ENCODE assay signal across 14 mouse cellular contexts in genomic region chr8:34472846-34473245, GRCm38 (mm10).
DNase-seq lines count a peak whose midpoint lies in the region; ATAC-seq and TF ChIP-seq lines count a peak whose summit lies in the region.
"Had no signal": no experiment of that assay in that cellular context is flagged by ENCODE, and none has a peak within 500 bp of the region (broad histone marks: within the 10 kb centered on the region; RNA-seq: fewer than 3 reads in every experiment).

No protein-coding gene starts in this region.

- no peak for DNase-seq in heart, postnatal 4 days
- peak; percentile 40 for DNase-seq in lung, postnatal 0 days (ENCODE audit: low spot score)
- DNase-seq in lung, postnatal 14 days, result no peak
- peak; percentile 66 for DNase-seq in forebrain, embryonic 14.5 days (ENCODE audit: low spot score)
- no peak for DNase-seq in layer of hippocampus, postnatal 25 days (ENCODE audit: extremely low spot score in 1 of 2, low spot score in 1 of 2)
- DNase-seq: adrenal gland, postnatal 36 days; B cell, adult 2 months; cerebellum, postnatal 36 days; kidney, adult 18-20 months; liver had no signal

- no peak overlapping the region for H3K9ac ChIP-seq in heart, embryonic 12.5 days
- no peak overlapping the region for H3K9ac ChIP-seq in lung, postnatal 0 days (replicated peaks; ENCODE audit: low read depth)
- no peak overlapping the region for H3K9ac ChIP-seq in forebrain, embryonic 14.5 days (ENCODE audit: low read length)
- H3K9ac ChIP-seq in stomach, embryonic 14.5 days (replicated peaks; ENCODE audit: low read depth, low read length), result no peak overlapping the region

- H3K27ac ChIP-seq in heart, embryonic 12.5 days (ENCODE audit: poor library complexity, severe bottlenecking), result peak overlapping the region; percentile 61; the same call in 1 of the 2 replicates
- H3K27ac ChIP-seq in lung, postnatal 0 days (ENCODE audit: low read length), result no peak overlapping the region
- H3K27ac ChIP-seq in forebrain, embryonic 14.5 days (ENCODE audit: low read depth, low read length), result no peak overlapping the region; the same call in 1 of the 2 replicates
- H3K27ac ChIP-seq in stomach, embryonic 14.5 days (ENCODE audit: low read length), result no peak overlapping the region

- H3K4me2 ChIP-seq in heart, embryonic 12.5 days, result peak overlapping the region; percentile 42
- H3K4me2 ChIP-seq in lung, postnatal 0 days (replicated peaks; ENCODE audit: low read depth, low read length), result no peak overlapping the region
- H3K4me2 ChIP-seq in forebrain, embryonic 14.5 days (ENCODE audit: low read length), result 0 out of 2 replicates have a peak overlapping the region, but pooled peaks have one; percentile 6
- no peak overlapping the region for H3K4me2 ChIP-seq in stomach, embryonic 14.5 days (replicated peaks; ENCODE audit: low read depth, low read length)

- 0 out of 2 replicates have a peak, but pooled peaks cover 5% of the 10 kb centered on the region for H3K9me3 ChIP-seq in heart, embryonic 12.5 days (replicated peaks)
- H3K9me3 ChIP-seq in lung, postnatal 0 days (ENCODE audit: low read length), result no peaks in the 10 kb centered on the region
- no peaks in the 10 kb centered on the region for H3K9me3 ChIP-seq in forebrain, embryonic 14.5 days (replicated peaks; ENCODE audit: control insufficient read depth, low read length)
- H3K9me3 ChIP-seq in stomach, embryonic 14.5 days (ENCODE audit: control insufficient read depth, low read depth, low read length), result no peaks in the 10 kb centered on the region

- no peak for ATAC-seq in heart, embryonic 12.5 days (ENCODE audit: insufficient number of reproducible peaks, low FRiP score)
- ATAC-seq in lung, postnatal 0 days, result peak; percentile 54
- ATAC-seq in forebrain, embryonic 14.5 days, result peak; percentile 63; the same call in 1 of the 2 replicates
- ATAC-seq in stomach, embryonic 14.5 days (ENCODE audit: insufficient number of reproducible peaks, insufficient read depth, low FRiP score, low read depth), result peak; percentile 84
- ATAC-seq in megakaryocyte-erythroid progenitor cell, adult 5-6 weeks (replicated peaks; ENCODE audit: low FRiP score, low TSS enrichment, poor library complexity, severe bottlenecking), result no peak
- ATAC-seq: Patski had no signal

- TF ChIP-seq EP300 in lung, postnatal 0 days (IDR thresholded peaks at IDR 0.05), result no peak

- H3K4me1 ChIP-seq in heart, embryonic 12.5 days (replicated peaks), result peaks cover 60% of the 10 kb centered on the region
- H3K4me1 ChIP-seq in lung, postnatal 0 days (ENCODE audit: insufficient read depth, low read depth, low read length), result peaks cover 5% of the 10 kb centered on the region; the same call in 1 of the 2 replicates
- no peaks in the 10 kb centered on the region; the same call in 1 of the 2 replicates for H3K4me1 ChIP-seq in forebrain, embryonic 14.5 days (ENCODE audit: control insufficient read depth, insufficient read depth, low read length)
- H3K4me1 ChIP-seq in stomach, embryonic 14.5 days (ENCODE audit: control insufficient read depth, insufficient read depth, low read length), result peaks cover 21% of the 10 kb centered on the region

- no peaks in the 10 kb centered on the region for H3K36me3 ChIP-seq in heart, embryonic 12.5 days
- H3K36me3 ChIP-seq in lung, postnatal 0 days (ENCODE audit: insufficient read depth, low read length), result no peaks in the 10 kb centered on the region
- H3K36me3 ChIP-seq in forebrain, embryonic 14.5 days (ENCODE audit: control insufficient read depth, insufficient read depth, low read length), result no peaks in the 10 kb centered on the region
- H3K36me3 ChIP-seq in stomach, embryonic 14.5 days (ENCODE audit: control insufficient read depth, insufficient read depth, low read length), result no peaks in the 10 kb centered on the region

- no peaks in the 10 kb centered on the region for H3K27me3 ChIP-seq in heart, embryonic 12.5 days (replicated peaks)
- no peaks in the 10 kb centered on the region for H3K27me3 ChIP-seq in lung, postnatal 0 days (replicated peaks; ENCODE audit: insufficient read depth, low read length)
- H3K27me3 ChIP-seq in forebrain, embryonic 14.5 days (replicated peaks; ENCODE audit: control insufficient read depth, insufficient read depth, low read length), result no peaks in the 10 kb centered on the region
- no peaks in the 10 kb centered on the region for H3K27me3 ChIP-seq in stomach, embryonic 14.5 days (ENCODE audit: control insufficient read depth, insufficient read depth, low read length)
- H3K27me3 ChIP-seq: Patski had no signal

- TF ChIP-seq CTCF in lung, postnatal 0 days (IDR thresholded peaks at IDR 0.05), result no peak

- WGBS in heart, embryonic 12.5 days, result 13% methylated on average over 6 of the region's 6 CpGs
- 21% methylated on average over 6 of the region's 6 CpGs for WGBS in lung, postnatal 0 days
- 16% methylated on average over 6 of the region's 6 CpGs for WGBS in forebrain, embryonic 14.5 days
- WGBS in stomach, embryonic 14.5 days, result 12% methylated on average over 6 of the region's 6 CpGs

- H3K4me3 ChIP-seq in heart, embryonic 12.5 days, result no peak overlapping the region
- H3K4me3 ChIP-seq in lung, postnatal 0 days (ENCODE audit: low read depth, low read length), result no peak overlapping the region
- H3K4me3 ChIP-seq in forebrain, embryonic 14.5 days (ENCODE audit: low read depth, low read length), result no peak overlapping the region
- no peak overlapping the region for H3K4me3 ChIP-seq in stomach, embryonic 14.5 days (ENCODE audit: low read depth, low read length)

Comparison
In these comparisons a context has a peak if more than half of its experiments do, and no peak if none do; other contexts are left out.
1. DNase-seq: peak in lung, postnatal 0 days (single experiment) and forebrain, embryonic 14.5 days (single experiment); none in heart, postnatal 4 days (single experiment), lung, postnatal 14 days (single experiment) and layer of hippocampus, postnatal 25 days (0 of 2).
2. ATAC-seq: peak in lung, postnatal 0 days (single experiment), forebrain, embryonic 14.5 days (single experiment) and stomach, embryonic 14.5 days (single experiment); none in heart, embryonic 12.5 days (single experiment) and megakaryocyte-erythroid progenitor cell, adult 5-6 weeks (single experiment).
3. H3K4me2 ChIP-seq: peak in heart, embryonic 12.5 days (single experiment) and forebrain, embryonic 14.5 days (single experiment); none in lung, postnatal 0 days (single experiment) and stomach, embryonic 14.5 days (single experiment).